Mouse (Mus musculus) G1E (cell line): ENCODE results near the gene Figla. TPM values are rescaled to one million over a fixed set of nuclear protein-coding genes. Genes with fewer than 3 reads are reported as not detected.

Source experiments
- ATAC-seq: 2 replicates; pipeline ENCODE4 v1.8.0; 2016; ENCODE audit warnings: mild to moderate bottlenecking; ENCODE audit not compliant: insufficient number of reproducible peaks, poor library complexity, low FRiP score, severe bottlenecking; ENCODE audit errors: extremely low read depth
- DNase-seq: peaks from one replicate; pipeline ENCODE4 v3.0.0; 2012; ENCODE audit warnings: low spot score
- H3K27me3 ChIP-seq: 2 replicates; pipeline ENCODE4 v1.6.1; 2012; ENCODE audit warnings: mild to moderate bottlenecking, low read length, inconsistent platforms; ENCODE audit not compliant: insufficient read depth
- H3K36me3 ChIP-seq: replicated peaks from 2 replicates; pipeline ENCODE3; 2012; ENCODE audit warnings: mild to moderate bottlenecking, inconsistent platforms
- H3K4me1 ChIP-seq: 2 replicates; pipeline ENCODE4 v1.6.1; 2012; ENCODE audit warnings: low read depth, low read length, inconsistent platforms, mixed read lengths; ENCODE audit not compliant: insufficient read depth
- H3K4me3 ChIP-seq: 2 replicates; pipeline ENCODE4 v1.5.1; 2012; ENCODE audit warnings: low read depth, mild to moderate bottlenecking, inconsistent platforms, low read length, moderate library complexity, mixed read lengths
- H3K9me3 ChIP-seq: replicated peaks from 2 replicates; pipeline ENCODE4 v1.6.1; 2012; ENCODE audit warnings: inconsistent platforms
- CTCF ChIP-seq: IDR thresholded peaks from 2 replicates; pipeline ENCODE4 v1.5.1; 2012; ENCODE audit warnings: low read depth, low read length, inconsistent platforms, mixed read lengths
- GATA1 ChIP-seq: IDR thresholded peaks from 2 replicates; pipeline ENCODE4 v1.6.1; 2012; ENCODE audit warnings: borderline replicate concordance, low read length, inconsistent platforms, mixed read lengths
- GATA2 ChIP-seq: IDR thresholded peaks from 2 replicates; pipeline ENCODE4 v1.6.1; 2012; ENCODE audit warnings: low read depth, low read length, inconsistent platforms, borderline replicate concordance
- POLR2AphosphoS5 ChIP-seq: IDR thresholded peaks from 2 replicates; pipeline ENCODE4 v1.6.1; 2012; ENCODE audit warnings: low read depth, low read length, inconsistent platforms; ENCODE audit not compliant: insufficient replicate concordance
- TAL1 ChIP-seq: conservative IDR thresholded peaks from 2 replicates; pipeline ENCODE4 v1.6.1; 2012; ENCODE audit warnings: low read depth, low read length, inconsistent platforms, mixed read lengths
- polyA plus RNA-seq: library from polyadenylated mRNA; stranded (reverse); fragments of >175 nt; gene quantifications from 2 replicates; pipeline ENCODE4 v1.2.3, GENCODE M21; 2012
- total RNA-seq, 2 experiments: library from RNA; stranded (forward) in 1 of 2; stranded (reverse) in 1 of 2; fragments of 200-1000 nt in 1 of 2; fragments of >200 nt in 1 of 2; fragmentation: Nextera tagmentation in 1 of 2; gene quantifications; 2 replicates each; pipeline ENCODE4 v1.2.3; 2014 to 2017

Gene Figla
- total RNA-seq (2014; fragmentation: Nextera tagmentation) (not detected in 2 replicates), total RNA-seq (2017) (not detected in 2 replicates), polyA plus RNA-seq (not detected in 2 replicates)

DNA sequence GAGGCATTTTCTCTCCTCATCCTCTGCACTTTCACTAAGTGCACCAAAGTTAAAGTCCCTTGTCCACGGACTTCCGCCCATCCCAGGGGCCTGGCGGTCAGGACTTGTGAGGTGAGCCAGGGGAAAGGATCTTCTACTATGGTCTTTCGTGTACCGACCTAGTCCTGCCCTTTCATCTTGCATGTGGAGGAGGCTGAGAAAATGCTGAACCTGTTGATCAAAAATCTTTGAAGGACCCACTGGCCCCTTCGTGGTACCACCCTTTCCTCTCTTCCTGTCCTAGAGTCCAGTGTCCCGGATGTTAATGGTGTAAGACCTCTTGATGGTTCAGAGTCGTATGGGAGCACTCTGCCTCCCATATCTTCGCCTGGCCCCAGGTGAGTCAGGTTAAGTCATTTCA is at the start of gene Figla:
Figla (plus strand) TSS at position 301 of the 400 bp plus-strand sequence.
- peaks cover 8% of the 10 kb centered on the region for H3K4me1 ChIP-seq
- no peaks in the 10 kb centered on the region for H3K9me3 ChIP-seq
- peaks cover 88% of the 10 kb centered on the region for H3K27me3 ChIP-seq
- no peak for DNase-seq
- ATAC-seq: no peak
- H3K4me3 ChIP-seq: no peak within 1 kb of the TSS
- H3K36me3 ChIP-seq: no peaks in the 10 kb centered on the region
- TF ChIP-seq TAL1 (no peak), CTCF (no peak), GATA1 (no peak), GATA2 (no peak), POLR2AphosphoS5 (no peak)

DNA sequence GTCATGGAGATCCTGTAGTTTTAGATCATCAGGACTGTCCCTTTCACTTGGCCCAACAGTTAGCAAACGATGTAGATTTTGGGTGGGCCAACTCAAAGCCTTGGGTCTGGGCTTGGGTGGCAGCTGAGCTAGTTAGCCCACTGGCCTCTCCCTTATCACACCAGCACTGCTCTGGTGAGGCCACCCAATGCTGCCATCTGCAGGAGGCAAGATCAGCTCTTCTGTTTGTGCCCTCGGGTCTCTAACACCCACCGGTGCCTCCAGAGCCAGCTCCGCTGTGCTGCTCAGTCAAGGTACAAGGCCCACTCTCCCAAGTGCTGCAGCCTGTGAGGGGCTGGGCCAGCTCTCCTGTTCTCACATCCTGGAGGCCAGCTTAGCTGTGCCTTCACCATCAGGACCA is 49.3 kb upstream of the Figla start:
- Histone ChIP-seq H3K36me3 (no peaks in the 10 kb centered on the region), H3K9me3 (no peaks in the 10 kb centered on the region), H3K27me3 (peaks cover 23% of the 10 kb centered on the region), H3K4me3 (no peak overlapping the region), H3K4me1 (peaks cover 6% of the 10 kb centered on the region)
- ATAC-seq (no peak), DNase-seq (no peak)
- TF ChIP-seq POLR2AphosphoS5 (no peak), TAL1 (no peak), GATA2 (no peak), GATA1 (no peak), CTCF (no peak)

DNA sequence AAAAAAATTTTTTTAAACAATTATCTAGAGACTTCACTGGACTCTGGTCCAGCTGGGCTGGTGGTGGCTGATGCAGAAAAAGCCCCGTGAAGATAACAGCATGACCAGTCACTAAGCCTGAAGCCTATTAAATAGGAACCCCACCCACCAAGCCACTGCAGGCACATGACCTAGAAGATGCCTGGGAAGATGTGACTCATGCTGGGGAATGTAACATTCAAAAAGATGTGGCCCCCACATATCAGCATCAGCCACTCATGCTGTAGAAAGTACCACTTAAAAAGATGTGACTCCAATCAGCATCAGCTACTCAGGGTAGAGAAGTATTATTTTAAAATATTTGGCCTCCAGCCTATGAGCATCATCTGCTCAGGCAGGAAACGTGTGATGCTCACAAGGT is 46.1 kb upstream of the Figla start:
- H3K9me3 ChIP-seq: no peaks in the 10 kb centered on the region
- H3K4me1 ChIP-seq: peaks cover 4% of the 10 kb centered on the region; the same call in 1 of the 2 replicates
- H3K36me3 ChIP-seq: no peaks in the 10 kb centered on the region
- no peak; the same call in 1 of the 2 replicates for ATAC-seq
- no peak overlapping the region for H3K4me3 ChIP-seq
- TF ChIP-seq POLR2AphosphoS5 (no peak), TAL1 (no peak), CTCF (no peak), GATA2 (no peak), GATA1 (no peak)
- no peak for DNase-seq
- peaks cover 36% of the 10 kb centered on the region for H3K27me3 ChIP-seq

DNA sequence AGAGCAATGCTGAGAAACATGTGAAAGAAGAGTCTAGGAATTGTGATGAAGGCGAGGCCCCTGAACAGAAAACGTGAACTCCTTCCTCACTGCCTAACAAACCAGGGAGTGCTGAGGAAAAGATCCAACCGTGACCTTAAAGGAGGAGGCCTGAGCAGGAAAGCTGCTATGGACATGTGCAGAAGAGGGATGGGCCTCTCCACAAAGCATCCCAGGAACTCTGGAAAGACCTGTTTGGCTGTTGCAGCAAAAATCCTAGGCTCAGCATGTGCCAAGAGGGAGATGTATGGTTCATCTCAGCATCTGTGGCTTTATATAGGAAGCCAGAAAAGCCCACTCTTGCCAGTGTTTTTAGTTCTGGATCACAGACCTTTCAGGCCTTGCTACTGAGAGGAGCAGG is 43.3 kb upstream of the Figla start:
- H3K4me1 ChIP-seq: no peaks in the 10 kb centered on the region
- DNase-seq (no peak), ATAC-seq (no peak)
- TF ChIP-seq GATA2 (no peak), GATA1 (no peak), CTCF (no peak), TAL1 (no peak)
- H3K9me3 ChIP-seq: no peaks in the 10 kb centered on the region
- peaks cover 45% of the 10 kb centered on the region for H3K27me3 ChIP-seq
- no peaks in the 10 kb centered on the region for H3K36me3 ChIP-seq
- no peak overlapping the region for H3K4me3 ChIP-seq

DNA sequence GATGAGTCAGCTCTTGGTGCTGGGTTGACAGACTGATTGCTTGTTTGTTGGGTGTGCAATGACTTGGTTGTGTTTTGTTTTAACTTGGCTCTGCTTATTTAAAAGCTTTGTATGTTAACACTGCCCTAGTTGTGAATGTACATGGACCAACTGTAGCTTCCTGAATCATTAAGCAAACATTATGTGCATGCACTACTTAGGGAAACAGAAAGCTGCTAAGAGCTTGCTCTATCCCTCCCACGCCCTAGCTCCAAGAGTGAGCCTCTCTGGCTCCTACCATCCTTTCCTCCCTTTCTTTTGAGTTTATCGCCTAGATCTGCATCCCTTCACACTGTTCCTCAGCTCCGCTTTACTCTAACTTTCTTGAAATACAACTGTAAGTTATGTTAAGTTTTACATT is 42.6 kb upstream of the Figla start:
- Histone ChIP-seq H3K27me3 (peaks cover 45% of the 10 kb centered on the region), H3K9me3 (peaks cover 3% of the 10 kb centered on the region), H3K36me3 (no peaks in the 10 kb centered on the region), H3K4me3 (no peak overlapping the region), H3K4me1 (no peaks in the 10 kb centered on the region)
- no peak for ATAC-seq
- no peak for DNase-seq
- TF ChIP-seq GATA2: no peak
- TF ChIP-seq CTCF: no peak
- no peak for TF ChIP-seq POLR2AphosphoS5
- TF ChIP-seq TAL1: no peak
- no peak for TF ChIP-seq GATA1

DNA sequence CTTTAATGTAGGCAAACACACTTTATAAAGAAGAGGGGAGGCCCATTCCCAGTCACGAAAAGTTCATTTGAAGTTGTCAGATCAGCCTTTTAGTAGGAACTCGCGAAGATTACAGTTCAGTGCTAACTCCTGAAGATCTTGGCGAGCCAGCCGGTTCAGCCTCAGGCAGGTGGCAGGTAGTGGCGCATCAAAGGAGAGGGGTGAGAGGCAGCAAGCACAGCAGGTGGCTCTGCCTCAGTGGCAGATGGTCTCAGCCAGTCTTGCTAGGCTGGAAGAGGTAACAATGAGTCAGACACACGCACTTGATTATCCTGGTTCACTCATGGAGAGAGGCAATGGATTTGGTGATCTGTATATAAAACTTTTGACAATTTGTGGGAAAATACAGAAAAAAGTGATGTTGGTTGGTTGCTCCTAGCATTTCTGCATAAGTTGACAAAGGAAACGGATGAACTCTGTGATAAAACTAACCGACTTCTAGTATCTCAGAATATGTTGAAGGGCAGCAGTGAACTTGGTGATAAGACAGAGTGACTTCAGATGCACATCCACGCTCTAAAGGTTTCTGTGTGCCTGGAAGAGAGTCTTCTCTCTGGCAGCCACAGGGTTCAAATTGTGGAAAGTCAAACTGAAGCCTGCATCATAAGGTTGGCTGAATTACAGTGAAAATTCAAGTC is 40.9 kb upstream of the Figla start:
- ATAC-seq (no peak), DNase-seq (no peak)

DNA sequence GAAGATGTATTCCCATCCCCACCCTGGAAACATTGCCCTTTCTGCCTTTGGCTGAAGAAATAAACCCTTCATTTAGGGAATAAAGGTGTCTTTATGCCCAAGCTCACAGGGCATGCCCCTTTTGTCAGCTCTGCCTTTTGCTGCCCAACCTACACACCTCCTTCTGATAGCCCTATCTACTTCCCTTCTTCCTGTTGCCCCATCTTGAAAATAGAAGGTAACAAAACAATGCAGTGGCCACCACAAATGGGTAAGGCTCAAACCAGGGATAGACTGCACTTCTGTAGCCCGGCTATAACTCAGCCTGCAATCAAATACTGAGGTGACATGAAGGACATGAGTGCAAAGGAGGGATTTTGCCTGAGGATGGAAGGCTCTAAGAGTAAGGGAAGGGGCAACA is 40.2 kb upstream of the Figla start:
- TF ChIP-seq TAL1: no peak
- TF ChIP-seq POLR2AphosphoS5: no peak
- TF ChIP-seq GATA2: no peak
- no peak for TF ChIP-seq GATA1
- TF ChIP-seq CTCF: no peak
- no peaks in the 10 kb centered on the region for H3K36me3 ChIP-seq
- peaks cover 15% of the 10 kb centered on the region for H3K9me3 ChIP-seq
- H3K4me1 ChIP-seq: no peaks in the 10 kb centered on the region
- H3K27me3 ChIP-seq: peaks cover 33% of the 10 kb centered on the region
- no peak overlapping the region for H3K4me3 ChIP-seq
- DNase-seq: no peak
- no peak for ATAC-seq

More for the DNA sequence above, 40.9 kb upstream of the Figla start:
- Histone ChIP-seq H3K4me1 (no peaks in the 10 kb centered on the region), H3K27me3 (peaks cover 38% of the 10 kb centered on the region), H3K36me3 (no peaks in the 10 kb centered on the region), H3K9me3 (peaks cover 15% of the 10 kb centered on the region), H3K4me3 (no peak overlapping the region)
- no peak for TF ChIP-seq TAL1
- TF ChIP-seq POLR2AphosphoS5: no peak
- TF ChIP-seq GATA1: no peak
- no peak for TF ChIP-seq CTCF
- no peak for TF ChIP-seq GATA2
